ENCODE assay signal across 29 mouse cellular contexts in genomic region chr14:15841390-15842023, GRCm38 (mm10).
DNase-seq lines count a peak whose midpoint lies in the region; ATAC-seq and TF ChIP-seq lines count a peak whose summit lies in the region.
"Had no signal": no experiment of that assay in that cellular context is flagged by ENCODE, and none has a peak within 500 bp of the region (broad histone marks: within the 10 kb centered on the region; RNA-seq: fewer than 3 reads in every experiment).

No protein-coding gene starts in this region.

- no peaks in the 10 kb centered on the region for H3K27me3 ChIP-seq in forebrain, embryonic 12.5 days
- no peaks in the 10 kb centered on the region for H3K27me3 ChIP-seq in forebrain, embryonic 11.5 days (ENCODE audit: control insufficient read depth, insufficient read depth, low read length)
- no peaks in the 10 kb centered on the region for H3K27me3 ChIP-seq in hindbrain, embryonic 16.5 days (replicated peaks; ENCODE audit: control insufficient read depth, insufficient read depth, low read length)
- H3K27me3 ChIP-seq in hindbrain, embryonic 10.5 days (ENCODE audit: insufficient read depth, poor library complexity, severe bottlenecking) = no peaks in the 10 kb centered on the region
- H3K27me3 ChIP-seq in midbrain, embryonic 12.5 days = no peaks in the 10 kb centered on the region
- H3K27me3 ChIP-seq in midbrain, postnatal 0 days (ENCODE audit: insufficient read depth, low read length) = no peaks in the 10 kb centered on the region
- H3K27me3 ChIP-seq: CH12.LX; liver, embryonic 13.5 days; neural tube, embryonic 12.5 days; stomach, embryonic 15.5 days had no signal

- H3K9ac ChIP-seq in forebrain, embryonic 12.5 days = no peak overlapping the region
- no peak overlapping the region for H3K9ac ChIP-seq in forebrain, embryonic 11.5 days (ENCODE audit: low read length)
- no peak overlapping the region for H3K9ac ChIP-seq in hindbrain, embryonic 16.5 days (ENCODE audit: low read depth, low read length)
- no peak overlapping the region for H3K9ac ChIP-seq in midbrain, embryonic 12.5 days (replicated peaks)
- no peak overlapping the region for H3K9ac ChIP-seq in midbrain, postnatal 0 days (replicated peaks; ENCODE audit: low read length, poor library complexity, severe bottlenecking)
- H3K9ac ChIP-seq: liver, embryonic 13.5 days; neural tube, embryonic 12.5 days; stomach, embryonic 15.5 days had no signal

- ATAC-seq in forebrain, embryonic 12.5 days (ENCODE audit: low FRiP score) = peak; percentile 33; the same call in 1 of the 2 replicates
- no peak for ATAC-seq in forebrain, embryonic 11.5 days (replicated peaks; ENCODE audit: low FRiP score)
- ATAC-seq in hindbrain, embryonic 16.5 days = peak; percentile 34; the same call in 1 of the 2 replicates
- ATAC-seq in midbrain, embryonic 12.5 days (ENCODE audit: low FRiP score, low read depth) = peak; percentile 27; the same call in 1 of the 2 replicates
- ATAC-seq in midbrain, postnatal 0 days (ENCODE audit: low FRiP score) = peak; percentile 7
- ATAC-seq: activated CD4-positive, CD25-positive, alpha-beta regulatory T cell, adult 4 months; intestine, postnatal 0 days had no signal

- H3K27ac ChIP-seq in forebrain, embryonic 12.5 days = no peak overlapping the region
- no peak overlapping the region for H3K27ac ChIP-seq in forebrain, embryonic 11.5 days (ENCODE audit: low read depth, low read length)
- no peak overlapping the region for H3K27ac ChIP-seq in hindbrain, embryonic 16.5 days (ENCODE audit: low read depth, low read length)
- H3K27ac ChIP-seq in hindbrain, embryonic 10.5 days = no peak overlapping the region
- H3K27ac ChIP-seq in midbrain, embryonic 12.5 days (replicated peaks) = no peak overlapping the region
- H3K27ac ChIP-seq in midbrain, postnatal 0 days (ENCODE audit: low read depth, low read length) = no peak overlapping the region
- H3K27ac ChIP-seq: liver, embryonic 13.5 days; macrophage; neural tube, embryonic 12.5 days; stomach, embryonic 15.5 days had no signal

- WGBS in forebrain, embryonic 12.5 days = 86% methylated on average over 1 of the region's 1 CpGs
- WGBS in forebrain, embryonic 11.5 days = 76% methylated on average over 1 of the region's 1 CpGs
- 96% methylated on average over 1 of the region's 1 CpGs for WGBS in hindbrain, embryonic 16.5 days
- 92% methylated on average over 1 of the region's 1 CpGs for WGBS in hindbrain, embryonic 10.5 days
- WGBS in midbrain, embryonic 12.5 days = 81% methylated on average over 1 of the region's 1 CpGs
- 78% methylated on average over 1 of the region's 1 CpGs for WGBS in midbrain, postnatal 0 days

- TF ChIP-seq CTCF in midbrain, postnatal 0 days (IDR thresholded peaks at IDR 0.05) = no peak

- H3K9me3 ChIP-seq in forebrain, embryonic 12.5 days = no peaks in the 10 kb centered on the region
- no peaks in the 10 kb centered on the region for H3K9me3 ChIP-seq in forebrain, embryonic 11.5 days (ENCODE audit: control insufficient read depth, low read length)
- no peaks in the 10 kb centered on the region for H3K9me3 ChIP-seq in hindbrain, embryonic 16.5 days (ENCODE audit: control insufficient read depth, low read length)
- no peaks in the 10 kb centered on the region for H3K9me3 ChIP-seq in hindbrain, embryonic 10.5 days
- H3K9me3 ChIP-seq in midbrain, embryonic 12.5 days = no peaks in the 10 kb centered on the region
- H3K9me3 ChIP-seq in midbrain, postnatal 0 days (ENCODE audit: low read length) = no peaks in the 10 kb centered on the region
- H3K9me3 ChIP-seq: liver, embryonic 13.5 days; neural tube, embryonic 12.5 days; stomach, embryonic 15.5 days had no signal

- no peak overlapping the region for H3K4me3 ChIP-seq in forebrain, embryonic 12.5 days (replicated peaks)
- H3K4me3 ChIP-seq in forebrain, embryonic 11.5 days (ENCODE audit: low read depth, low read length) = no peak overlapping the region
- H3K4me3 ChIP-seq in hindbrain, embryonic 16.5 days (ENCODE audit: low read length) = no peak overlapping the region
- no peak overlapping the region for H3K4me3 ChIP-seq in hindbrain, embryonic 10.5 days
- no peak overlapping the region for H3K4me3 ChIP-seq in midbrain, embryonic 12.5 days
- H3K4me3 ChIP-seq in midbrain, postnatal 0 days (ENCODE audit: low read depth, low read length) = no peak overlapping the region
- H3K4me3 ChIP-seq: erythroblast, embryonic 14.5 days; liver, embryonic 13.5 days; neural tube, embryonic 12.5 days; stomach, embryonic 15.5 days had no signal

- DNase-seq in forebrain, embryonic 11.5 days (ENCODE audit: low spot score) = no peak
- no peak for DNase-seq in hindbrain, embryonic 10.5 days (ENCODE audit: low spot score)
- DNase-seq in midbrain, postnatal 0 days (ENCODE audit: low spot score) = no peak
- no peak for DNase-seq in heart, adult 11 months
- DNase-seq: adrenal gland, adult 2 months; cerebellum, adult 2 months; cerebellum, postnatal 14 days; gastrocnemius, postnatal 14 days; heart, adult 18-20 months; heart, postnatal 36 days; kidney, adult 9 months; kidney, postnatal 10 days; layer of hippocampus, postnatal 36 days; left cerebral cortex, postnatal 4 days; liver, embryonic 13.5 days; lung, adult 2 months; lung, postnatal 10 days; thymus, postnatal 14 days had no signal

- 0 out of 2 replicates have a peak, but pooled peaks cover 4% of the 10 kb centered on the region for H3K4me1 ChIP-seq in forebrain, embryonic 12.5 days
- no peaks in the 10 kb centered on the region for H3K4me1 ChIP-seq in forebrain, embryonic 11.5 days (replicated peaks; ENCODE audit: control insufficient read depth, insufficient read depth, low read length)
- H3K4me1 ChIP-seq in hindbrain, embryonic 16.5 days (ENCODE audit: control insufficient read depth, insufficient read depth, low read depth, low read length) = no peaks in the 10 kb centered on the region
- no peaks in the 10 kb centered on the region for H3K4me1 ChIP-seq in hindbrain, embryonic 10.5 days (replicated peaks)
- no peaks in the 10 kb centered on the region for H3K4me1 ChIP-seq in midbrain, embryonic 12.5 days
- H3K4me1 ChIP-seq in midbrain, postnatal 0 days (ENCODE audit: insufficient read depth, low read length) = no peaks in the 10 kb centered on the region
- H3K4me1 ChIP-seq: liver, embryonic 13.5 days; neural tube, embryonic 12.5 days; stomach, embryonic 15.5 days had no signal

- no peak overlapping the region for H3K4me2 ChIP-seq in forebrain, embryonic 12.5 days
- H3K4me2 ChIP-seq in forebrain, embryonic 11.5 days (ENCODE audit: low read depth, low read length, severe bottlenecking) = no peak overlapping the region
- H3K4me2 ChIP-seq in hindbrain, embryonic 16.5 days (ENCODE audit: low read length) = no peak overlapping the region
- H3K4me2 ChIP-seq in midbrain, embryonic 12.5 days (replicated peaks) = no peak overlapping the region
- H3K4me2 ChIP-seq in midbrain, postnatal 0 days (ENCODE audit: low read depth, low read length, poor library complexity, severe bottlenecking) = no peak overlapping the region
- H3K4me2 ChIP-seq: heart, embryonic 11.5 days; liver, embryonic 13.5 days; neural tube, embryonic 12.5 days; stomach, embryonic 15.5 days had no signal

- H3K36me3 ChIP-seq in forebrain, embryonic 12.5 days (replicated peaks) = no peaks in the 10 kb centered on the region
- H3K36me3 ChIP-seq in forebrain, embryonic 11.5 days (ENCODE audit: control insufficient read depth, insufficient read depth, low read length) = no peaks in the 10 kb centered on the region
- no peaks in the 10 kb centered on the region for H3K36me3 ChIP-seq in hindbrain, embryonic 16.5 days (ENCODE audit: control insufficient read depth, insufficient read depth, low read length)
- no peaks in the 10 kb centered on the region for H3K36me3 ChIP-seq in hindbrain, embryonic 10.5 days
- no peaks in the 10 kb centered on the region for H3K36me3 ChIP-seq in midbrain, embryonic 12.5 days
- no peaks in the 10 kb centered on the region for H3K36me3 ChIP-seq in midbrain, postnatal 0 days (ENCODE audit: insufficient read depth, low read length)
- H3K36me3 ChIP-seq: liver, embryonic 13.5 days; neural tube, embryonic 12.5 days; stomach, embryonic 15.5 days had no signal
